Mouse (Mus musculus): Measurements from ENCODE around the gene Kcnn1. TPM values are rescaled to one million over a fixed set of nuclear protein-coding genes. Genes with fewer than 3 reads are reported as not detected.
A peak's percentile ranks its signal among the peaks of the same experiment; 100 is the strongest.

Gene Kcnn1
- total RNA-seq, 2 experiments from 2014 or later: 3.0 to 3.1 TPM

DNA sequence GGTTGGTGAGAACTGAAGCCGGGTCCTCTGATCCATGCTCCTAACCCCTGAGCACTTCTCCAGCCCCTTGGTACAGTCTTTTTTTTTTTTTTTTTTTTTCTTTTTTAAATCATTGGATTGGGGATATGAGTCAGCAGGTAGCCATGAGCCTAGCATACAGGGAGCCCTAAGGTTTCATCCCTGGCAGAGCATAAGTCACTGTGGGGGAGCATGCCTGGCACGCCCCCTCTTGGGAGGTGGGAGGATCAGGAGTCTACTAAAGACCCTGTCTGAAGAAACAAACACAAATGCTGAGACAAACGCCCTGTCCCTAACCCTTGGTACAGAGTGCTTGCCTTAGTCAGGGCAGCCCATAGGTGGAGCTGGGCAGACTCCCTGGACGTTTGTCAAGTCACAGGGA lies 51.0 kb downstream of the Kcnn1 start:
- DNase-seq: no peak

DNA sequence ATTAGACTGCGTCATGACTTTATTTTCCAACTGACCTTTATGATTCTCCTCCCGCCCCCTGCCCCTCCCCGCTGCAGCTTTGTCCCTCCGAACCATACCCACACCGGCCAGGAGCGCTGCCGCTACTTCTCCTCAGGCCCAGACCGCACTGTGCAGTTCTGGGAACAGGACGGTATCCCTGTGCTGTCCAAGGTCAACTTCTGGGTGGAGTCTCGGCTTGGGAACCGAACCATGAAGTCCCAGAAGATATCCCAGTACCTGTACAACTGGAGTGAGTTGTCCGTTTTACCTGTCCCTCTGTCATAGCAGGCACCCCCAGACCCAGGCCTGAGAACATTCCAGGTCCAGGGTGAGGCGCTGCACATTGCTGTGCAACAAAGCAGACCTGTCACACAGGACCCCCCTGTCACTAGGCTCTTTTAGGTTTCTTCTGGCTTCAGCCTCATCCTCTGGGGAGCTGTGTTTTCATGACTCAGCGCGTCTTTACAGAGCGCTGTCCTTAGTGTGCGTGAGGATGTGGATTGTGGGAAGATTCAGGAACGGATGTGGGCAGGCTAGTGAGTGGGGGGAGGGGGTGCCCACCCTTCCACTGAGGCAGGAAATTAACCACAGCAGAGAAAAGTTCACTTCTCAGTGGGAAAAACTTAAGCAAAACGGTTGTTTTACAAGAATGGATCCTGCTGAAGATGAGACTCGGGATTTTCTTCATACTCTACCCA lies 51.9 kb downstream of the Kcnn1 start:
- no peak for DNase-seq

DNA sequence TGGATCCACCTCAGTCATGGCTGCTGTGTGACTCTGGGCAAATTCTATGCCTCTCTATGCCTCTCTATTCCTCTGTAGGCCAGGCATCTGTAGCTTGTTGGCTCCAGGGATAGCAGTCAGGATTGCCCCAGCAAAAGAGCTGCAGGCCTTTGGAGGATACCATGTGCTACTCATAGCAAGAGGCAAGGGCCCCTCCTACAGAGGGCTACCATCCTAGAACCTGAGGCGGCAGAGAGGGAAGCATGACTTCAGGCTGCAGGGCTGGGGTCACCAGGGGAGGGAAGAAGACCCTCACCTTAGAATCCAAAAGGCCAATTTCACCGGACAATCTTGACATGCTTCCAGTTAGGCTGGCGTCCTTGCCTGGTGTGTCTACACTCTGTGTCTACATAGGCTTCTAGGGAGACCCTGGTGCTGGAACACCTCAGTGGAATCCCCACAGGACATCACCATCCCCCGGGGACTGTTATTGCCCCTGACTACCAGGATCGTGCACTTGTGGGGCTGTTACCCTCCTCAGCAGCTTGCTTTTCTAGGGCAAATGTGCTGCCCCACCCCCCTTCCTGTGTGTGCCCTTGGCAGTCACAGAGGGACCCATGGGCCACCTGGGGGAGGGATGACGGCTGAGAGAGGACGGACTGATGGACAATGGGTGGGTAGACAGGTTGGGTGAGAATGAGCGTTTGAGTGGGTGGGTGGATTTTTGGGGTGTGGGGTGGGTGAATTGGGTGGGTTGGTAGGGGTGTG lies 53.9 kb downstream of the Kcnn1 start:
- DNase-seq: no peak

GRCm38 (mm10) chr8:70808239-70808638 lies 54.8 kb downstream of the Kcnn1 start, which contains the start of gene Il12rb1:
Il12rb1 (plus strand) TSS chr8:70808449.
- no peak for DNase-seq

DNA sequence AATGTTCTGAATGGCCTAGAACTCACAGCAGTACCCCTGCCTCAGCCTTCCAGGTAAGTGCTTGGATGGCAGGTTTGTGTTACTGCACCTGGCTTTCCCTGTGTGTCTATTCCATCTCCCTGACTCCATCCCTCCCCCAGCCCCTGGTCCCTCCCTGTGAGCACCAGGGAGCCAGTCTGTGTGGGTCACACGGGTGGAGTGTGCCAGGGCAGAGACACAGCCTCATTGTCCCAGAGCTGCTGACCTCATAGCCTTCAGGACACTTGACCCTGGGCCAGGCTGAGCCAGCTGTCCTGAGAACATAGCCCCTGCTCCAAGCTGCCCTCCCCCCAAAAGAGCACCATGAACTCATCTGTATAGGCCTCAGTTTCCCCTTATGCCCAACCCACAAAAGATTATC lies 55.8 kb downstream of the Kcnn1 start:
- DNase-seq: no peak

- DNase-seq: no peak
Observed at GRCm38 (mm10) chr8:70806541-70806940, 56.5 kb downstream of the Kcnn1 start.

DNA sequence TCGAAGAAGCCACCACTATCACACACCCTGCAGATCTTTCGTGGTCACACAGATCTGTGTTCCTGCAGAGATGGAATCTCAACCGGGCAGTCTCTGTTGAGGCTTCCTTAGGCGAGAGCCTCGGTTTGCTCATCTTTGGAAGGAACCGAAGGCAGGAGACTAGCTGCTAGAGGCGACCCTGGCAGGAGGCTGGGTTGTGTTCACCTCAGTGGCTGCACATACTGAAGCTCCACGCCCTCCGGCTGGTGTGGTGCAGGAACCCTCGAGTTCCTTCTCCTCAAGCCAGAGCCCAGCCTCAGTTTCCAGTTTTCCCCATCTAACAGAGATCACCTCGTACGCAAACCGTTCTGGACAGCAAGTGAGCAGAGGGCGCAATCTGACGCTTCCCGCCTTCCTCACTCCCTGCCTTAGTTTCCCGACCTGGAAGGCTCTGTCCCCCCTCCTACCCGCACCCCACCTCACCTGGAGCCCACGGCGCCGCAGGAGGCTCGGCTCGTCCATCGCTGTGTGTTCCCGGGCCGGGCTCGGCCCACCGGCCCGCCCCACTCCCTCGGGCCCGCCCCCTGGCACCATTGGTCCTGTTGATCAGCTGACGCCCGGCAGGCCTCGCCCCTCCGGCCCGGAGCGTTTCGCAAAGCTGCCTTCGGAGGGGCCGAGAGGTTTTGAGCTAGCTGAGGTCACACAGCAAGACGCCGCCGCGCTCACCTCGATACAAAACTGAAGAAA lies 58.4 kb downstream of the Kcnn1 start, which contains the start of gene Mast3:
TSS of gene Mast3 (minus strand) at position 574 of the 726 bp plus-strand sequence.
- DNase-seq: peak; percentile 95

DNA sequence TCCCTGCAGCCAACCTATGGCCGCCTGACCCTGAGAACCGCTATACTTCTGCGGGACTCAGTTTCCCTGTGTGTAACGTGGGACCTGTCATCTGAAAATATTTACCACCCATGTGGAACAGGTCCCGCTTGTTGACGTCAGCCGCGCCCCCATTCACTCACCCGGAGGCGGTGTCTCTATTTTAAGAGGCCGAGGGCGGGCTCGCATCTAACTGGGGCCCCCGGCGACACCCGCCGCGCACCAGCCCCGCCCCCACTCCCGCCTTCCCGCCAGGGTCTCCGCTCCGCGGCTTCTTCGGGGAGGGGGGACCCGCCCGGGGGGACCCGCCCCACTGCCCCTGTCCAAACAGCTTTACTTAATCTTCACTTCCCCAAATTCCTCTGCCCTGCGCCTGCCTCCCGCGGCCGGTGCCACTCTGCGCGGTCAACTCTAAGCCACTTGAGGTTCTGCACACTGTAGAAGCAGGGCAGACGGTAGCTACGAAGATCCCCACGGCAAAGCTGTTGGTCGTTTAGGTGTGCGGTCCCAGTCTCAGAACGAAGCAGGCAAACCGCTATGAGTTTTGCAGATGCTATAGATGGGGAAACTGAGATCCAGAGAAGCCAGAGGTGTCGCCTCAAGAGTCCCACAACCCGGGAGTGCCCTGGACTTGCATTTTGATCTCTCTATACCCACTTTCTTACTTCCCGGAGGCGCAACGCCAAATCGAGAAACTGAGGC lies 59.1 kb downstream of the Kcnn1 start:
- peak; percentile 46 for DNase-seq

DNA sequence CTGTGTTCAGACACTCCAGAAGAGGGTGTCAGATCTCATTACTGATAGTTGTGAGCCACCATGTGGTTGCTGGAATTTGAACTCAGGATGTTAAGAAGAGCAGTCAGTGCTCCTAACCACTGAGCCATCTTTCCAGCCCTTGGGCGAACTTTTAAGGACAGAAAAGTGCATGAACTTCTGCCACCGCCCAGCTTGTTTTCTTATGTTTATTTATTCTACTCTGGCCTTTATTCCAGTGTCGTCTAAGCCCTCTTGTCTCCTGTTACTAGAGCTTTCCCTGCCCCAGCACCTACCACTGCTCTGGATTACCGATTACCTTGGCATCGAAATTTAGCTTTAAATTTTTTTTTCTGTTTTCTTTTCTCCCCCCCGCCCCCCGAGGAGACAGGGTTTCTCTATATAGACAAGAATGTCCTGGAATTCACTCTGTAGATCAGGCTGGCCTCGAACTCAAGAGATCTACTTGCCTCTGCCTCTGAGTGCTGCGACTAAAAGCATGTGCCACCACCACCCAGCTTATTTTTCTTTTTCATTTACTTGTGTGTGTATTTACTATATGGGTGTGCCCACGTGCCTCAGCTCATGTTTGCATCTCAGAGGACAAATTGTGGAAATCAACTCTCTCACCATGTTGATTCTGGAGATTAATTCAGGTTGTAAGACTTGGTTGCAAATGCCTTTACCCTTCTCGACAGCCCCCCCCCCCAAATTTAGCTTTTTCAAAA lies 60.1 kb downstream of the Kcnn1 start:
- no peak for DNase-seq

DNA sequence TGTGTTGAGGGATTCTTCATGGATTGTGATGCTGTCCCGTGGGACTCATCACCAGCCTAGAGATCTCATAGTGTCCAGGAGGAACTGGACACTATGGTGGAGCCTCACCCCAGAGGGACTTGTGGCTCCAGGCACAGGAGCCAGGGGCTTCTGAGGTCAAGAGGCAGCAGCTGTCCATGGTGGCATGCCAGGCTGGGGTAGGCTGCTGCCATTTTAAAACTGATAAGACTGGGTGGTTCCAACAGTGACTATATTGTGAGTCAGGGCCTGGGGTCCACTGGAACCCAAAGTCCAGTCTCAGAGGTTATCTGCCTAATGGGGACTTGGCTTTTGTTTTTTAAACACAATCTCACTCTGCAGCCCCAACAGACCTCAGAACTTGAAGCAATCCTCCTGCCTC lies 61.2 kb downstream of the Kcnn1 start:
- no peak for DNase-seq

- no peak for DNase-seq
Observed at GRCm38 (mm10) chr8:70801156-70801555, 61.9 kb downstream of the Kcnn1 start.

DNA sequence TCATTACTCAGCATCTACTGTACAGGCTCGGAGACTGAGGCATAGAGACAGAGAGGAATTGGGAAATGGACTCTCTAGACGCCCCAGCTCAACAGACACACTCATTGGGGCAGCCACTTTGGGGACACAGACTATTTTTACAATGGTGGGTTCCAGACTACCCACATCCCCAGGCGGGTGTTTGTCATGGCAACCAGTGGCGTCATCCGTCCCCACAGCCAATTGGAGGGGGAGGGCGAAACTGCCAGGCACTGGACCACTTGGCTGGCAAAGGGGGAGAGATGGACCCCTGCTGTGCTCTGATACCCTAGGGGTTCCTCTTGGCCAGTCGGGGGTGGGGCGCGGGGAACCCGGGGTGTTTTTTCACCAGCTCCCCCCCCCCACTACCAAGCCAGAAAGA lies 62.4 kb downstream of the Kcnn1 start:
- DNase-seq: no peak

DNA sequence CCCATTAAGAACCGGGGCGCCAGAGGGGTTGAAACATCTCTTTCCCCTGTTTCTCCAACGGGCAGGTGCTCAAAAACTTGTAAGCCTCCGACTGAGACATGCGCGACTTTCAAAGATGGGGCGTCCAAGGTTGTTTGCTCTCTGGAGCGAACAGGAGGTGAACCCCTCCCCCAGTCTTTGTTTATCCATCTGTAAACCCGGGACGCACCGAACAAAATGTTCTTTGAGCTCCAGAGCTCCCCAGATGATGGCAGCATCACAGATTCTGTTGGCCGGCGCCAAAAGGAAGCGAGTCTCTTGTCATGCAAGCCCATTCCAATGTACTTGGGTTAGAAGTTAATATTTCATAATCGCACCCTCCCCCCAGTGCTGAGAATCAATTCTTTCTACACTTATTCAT lies 64.8 kb downstream of the Kcnn1 start:
- DNase-seq: no peak

- peak; percentile 92 for DNase-seq
Observed at GRCm38 (mm10) chr8:70797081-70798070, 65.7 kb downstream of the Kcnn1 start.

- peak; percentile 96 for DNase-seq
Observed at GRCm38 (mm10) chr8:70796403-70797080, 66.5 kb downstream of the Kcnn1 start.

- DNase-seq: no peak
Observed at GRCm38 (mm10) chr8:70795370-70795769, 67.7 kb downstream of the Kcnn1 start.

DNA sequence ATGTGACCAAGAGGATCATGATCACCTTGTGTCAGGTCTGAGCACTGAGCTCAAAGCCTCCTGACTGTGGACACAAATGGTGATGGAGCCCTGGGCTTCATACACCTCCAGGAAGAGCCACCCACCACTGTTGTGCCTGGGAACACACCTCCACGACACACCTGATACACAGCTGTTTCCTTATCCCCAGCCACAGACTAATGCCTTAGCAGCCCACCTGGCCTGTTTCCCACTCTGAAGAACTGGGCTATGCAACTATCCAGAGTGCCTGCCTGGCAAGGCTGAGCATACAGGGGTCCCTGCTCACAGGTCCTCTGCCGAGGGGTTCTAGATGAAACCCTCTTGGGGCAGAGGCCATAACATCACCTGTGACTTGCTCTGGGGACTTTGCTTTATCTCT lies 68.8 kb downstream of the Kcnn1 start:
- no peak for DNase-seq

DNA sequence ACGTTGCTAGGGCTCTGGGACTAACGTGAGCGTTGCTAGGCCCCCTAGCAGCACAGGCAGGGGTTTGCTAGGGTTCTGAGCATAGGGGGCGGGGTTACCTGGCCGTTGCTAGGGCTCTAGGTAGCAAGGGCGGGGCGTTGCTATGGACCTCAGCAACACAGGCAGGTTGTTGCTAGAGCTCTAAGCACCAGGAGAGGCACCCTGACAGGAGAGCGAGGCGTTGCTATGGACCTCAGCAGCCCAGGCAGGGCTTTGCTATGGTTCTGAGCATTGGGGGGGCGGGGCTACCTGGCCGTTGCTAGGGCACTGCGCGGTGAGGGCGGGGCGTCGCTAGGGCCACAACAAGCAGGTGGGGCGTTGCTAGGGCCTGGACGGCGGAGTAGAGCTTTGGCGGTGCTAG lies 70.4 kb downstream of the Kcnn1 start:
- DNase-seq: peak; percentile 69
